Mouse (Mus musculus) hindbrain, postnatal 0 days (tissue): ENCODE measurements at regions not wholly inside any gene's neighbourhood (a gene's known extent, or its start where the extent isn't known, plus 50 kb on each side); places are given as distances from the start of the nearest gene placed in this dataset.

Experiments
- ATAC-seq: fragments of 200-750 bp; cut with Nextera tagmentation; 2 replicates; pipeline ENCODE4 v1.8.0; 2017; ENCODE audit warnings: mild to moderate bottlenecking, moderate TSS enrichment, moderate library complexity
- DNase-seq: peaks from one replicate; pipeline ENCODE4 v3.0.0-alpha.2; 2015; ENCODE audit warnings: low spot score
- H3K27ac ChIP-seq: fragments of 300-500 bp; sonication (generic); 2 replicates; pipeline ENCODE4 v1.5.1; 2014; ENCODE audit warnings: mild to moderate bottlenecking
- H3K27me3 ChIP-seq: fragments of 300-500 bp; sonication (generic); 2 replicates; pipeline ENCODE4 v1.6.1; 2014; ENCODE audit warnings: low read length, mixed read lengths; ENCODE audit not compliant: insufficient read depth
- H3K36me3 ChIP-seq: fragments of 300-500 bp; sonication (generic); 2 replicates; pipeline ENCODE4 v1.6.1; 2014; ENCODE audit warnings: low read length, mixed read lengths; ENCODE audit not compliant: insufficient read depth
- H3K4me1 ChIP-seq: fragments of 300-500 bp; sonication (generic); 2 replicates; pipeline ENCODE4 v1.6.1; 2014; ENCODE audit warnings: antibody characterized with exemption, low read length, mixed read lengths; ENCODE audit not compliant: insufficient read depth
- H3K4me2 ChIP-seq: fragments of 300-500 bp; sonication (generic); 2 replicates; pipeline ENCODE4 v1.6.1; 2014; ENCODE audit warnings: low read depth, mild to moderate bottlenecking, low read length, moderate library complexity, mixed read lengths
- H3K4me3 ChIP-seq: fragments of 300-500 bp; sonication (generic); 2 replicates; pipeline ENCODE4 v1.5.1; 2014; ENCODE audit warnings: low read length
- H3K9ac ChIP-seq: fragments of 300-500 bp; sonication (generic); replicated peaks from 2 replicates; pipeline ENCODE4 v1.6.1; 2014; ENCODE audit warnings: mild to moderate bottlenecking, low read length, moderate library complexity, mixed read lengths
- H3K9me3 ChIP-seq: fragments of 300-500 bp; sonication (generic); 2 replicates; pipeline ENCODE4 v1.6.1; 2016; ENCODE audit warnings: low read length, mixed read lengths
- CTCF ChIP-seq: IDR thresholded peaks from 2 replicates; pipeline ENCODE4 v1.5.1; 2016; ENCODE audit warnings: antibody characterized with exemption, control low read depth, low read depth
- WGBS: fragments of 180-500 bp; shearing (Covaris S2); extraction: QIAGEN DNeasy Blood & Tissue Kit; methylation state at CpG from one replicate; pipeline ENCODE4 v1.1.7; 2014; 5-methylcytosine and 5-hydroxymethylcytosine counted together

GRCm38 (mm10) chr1:186480019-186480418, 225.8 kb downstream of the Tgfb2 start:
- WGBS, result 82% methylated on average over 1 of the region's 1 CpGs
- no peaks in the 10 kb centered on the region for H3K27me3 ChIP-seq
- no peak overlapping the region for H3K27ac ChIP-seq
- no peak for TF ChIP-seq CTCF
- no peak for DNase-seq
- no peaks in the 10 kb centered on the region; the same call in 1 of the 2 replicates for H3K4me1 ChIP-seq
- ATAC-seq, result no peak
- no peak overlapping the region for H3K4me3 ChIP-seq
- no peaks in the 10 kb centered on the region for H3K9me3 ChIP-seq
- no peak overlapping the region for H3K4me2 ChIP-seq
- no peak overlapping the region for H3K9ac ChIP-seq
- H3K36me3 ChIP-seq, result no peaks in the 10 kb centered on the region

GRCm38 (mm10) chr1:186478428-186479238, 227.2 kb downstream of the Tgfb2 start:
- Histone ChIP-seq H3K4me2 (no peak overlapping the region), H3K27ac (no peak overlapping the region), H3K9ac (no peak overlapping the region), H3K4me1 (no peaks in the 10 kb centered on the region; the same call in 1 of the 2 replicates), H3K9me3 (no peaks in the 10 kb centered on the region), H3K36me3 (no peaks in the 10 kb centered on the region), H3K27me3 (no peaks in the 10 kb centered on the region), H3K4me3 (no peak overlapping the region)
- DNase-seq, result no peak
- no peak for ATAC-seq
- no peak for TF ChIP-seq CTCF
- WGBS, result 71% methylated on average over 8 of the region's 8 CpGs

- Histone ChIP-seq H3K27ac (no peak overlapping the region), H3K9ac (no peak overlapping the region), H3K36me3 (no peaks in the 10 kb centered on the region), H3K27me3 (no peaks in the 10 kb centered on the region), H3K4me1 (no peaks in the 10 kb centered on the region), H3K9me3 (no peaks in the 10 kb centered on the region), H3K4me3 (no peak overlapping the region), H3K4me2 (no peak overlapping the region)
- no peak for ATAC-seq
- 16% methylated on average over 2 of the region's 2 CpGs for WGBS
- peak; percentile 93 for DNase-seq
- no peak for TF ChIP-seq CTCF
These were observed 230.9 kb downstream of the Tgfb2 start for GRCm38 (mm10) chr1:186474844-186475243.

- 57% methylated on average over 1 of the region's 1 CpGs for WGBS
These were observed 231.4 kb downstream of the Tgfb2 start for GRCm38 (mm10) chr1:186474385-186474784.

GRCm38 (mm10) chr1:186472955-186473354, 232.8 kb downstream of the Tgfb2 start:
- Histone ChIP-seq H3K4me3 (no peak overlapping the region), H3K36me3 (no peaks in the 10 kb centered on the region), H3K27me3 (no peaks in the 10 kb centered on the region), H3K4me2 (no peak overlapping the region), H3K9me3 (no peaks in the 10 kb centered on the region), H3K27ac (no peak overlapping the region), H3K4me1 (no peaks in the 10 kb centered on the region), H3K9ac (no peak overlapping the region)
- 84% methylated on average over 10 of the region's 10 CpGs for WGBS
- DNase-seq (no peak), ATAC-seq (no peak)
- TF ChIP-seq CTCF, result no peak

More at GRCm38 (mm10) chr1:186474385-186474784, 231.4 kb downstream of the Tgfb2 start:
- DNase-seq, result no peak
- Histone ChIP-seq H3K27me3 (no peaks in the 10 kb centered on the region), H3K36me3 (no peaks in the 10 kb centered on the region), H3K27ac (no peak overlapping the region), H3K9ac (no peak overlapping the region), H3K4me1 (no peaks in the 10 kb centered on the region), H3K4me2 (no peak overlapping the region), H3K4me3 (no peak overlapping the region), H3K9me3 (no peaks in the 10 kb centered on the region)
- no peak for ATAC-seq
- TF ChIP-seq CTCF, result no peak

GRCm38 (mm10) chr1:186465526-186465925, 240.3 kb downstream of the Tgfb2 start:
- DNase-seq (no peak), ATAC-seq (no peak)
- Histone ChIP-seq H3K9me3 (no peaks in the 10 kb centered on the region), H3K9ac (no peak overlapping the region), H3K4me1 (no peaks in the 10 kb centered on the region), H3K4me2 (no peak overlapping the region), H3K27me3 (no peaks in the 10 kb centered on the region), H3K27ac (no peak overlapping the region), H3K36me3 (no peaks in the 10 kb centered on the region), H3K4me3 (no peak overlapping the region)
- TF ChIP-seq CTCF, result no peak
- WGBS, result 91% methylated on average over 5 of the region's 5 CpGs

GRCm38 (mm10) chr1:186460742-186461141, 245.0 kb downstream of the Tgfb2 start:
- H3K27ac ChIP-seq, result no peak overlapping the region
- H3K4me1 ChIP-seq, result no peaks in the 10 kb centered on the region
- peaks cover 3% of the 10 kb centered on the region; the same call in 1 of the 2 replicates for H3K9me3 ChIP-seq
- ATAC-seq (no peak), DNase-seq (no peak)
- H3K36me3 ChIP-seq, result no peaks in the 10 kb centered on the region
- no peaks in the 10 kb centered on the region for H3K27me3 ChIP-seq
- WGBS, result 82% methylated on average over 10 of the region's 10 CpGs
- H3K9ac ChIP-seq, result no peak overlapping the region
- H3K4me2 ChIP-seq, result no peak overlapping the region
- no peak overlapping the region for H3K4me3 ChIP-seq
- no peak for TF ChIP-seq CTCF
